Mouse (Mus musculus) lung, postnatal 0 days (tissue): ENCODE results near the gene Lonp2. TPM values are rescaled to one million over a fixed set of nuclear protein-coding genes. Genes with fewer than 3 reads are reported as not detected.
A peak's percentile ranks its signal among the peaks of the same experiment; 100 is the strongest.

Source experiments
- ATAC-seq: fragments of 200-750 bp; cut with Nextera tagmentation; 2 replicates; pipeline ENCODE4 v1.8.0; 2017; ENCODE audit warnings: moderate library complexity
- DNase-seq: peaks from one replicate; pipeline ENCODE4 v3.0.0-alpha.2; 2016; ENCODE audit warnings: low spot score
- H3K27ac ChIP-seq: fragments of 300-500 bp; sonication (generic); 2 replicates; pipeline ENCODE4 v1.5.1; 2014; ENCODE audit warnings: antibody characterized with exemption, mild to moderate bottlenecking, low read length, mixed read lengths
- H3K27me3 ChIP-seq: fragments of 300-500 bp; sonication (generic); replicated peaks from 2 replicates; pipeline ENCODE4 v1.6.1; 2014; ENCODE audit warnings: low read length, mixed read lengths; ENCODE audit not compliant: insufficient read depth
- H3K36me3 ChIP-seq: fragments of 300-500 bp; sonication (generic); 2 replicates; pipeline ENCODE4 v1.6.1; 2014; ENCODE audit warnings: low read length, mixed read lengths; ENCODE audit not compliant: insufficient read depth
- H3K4me1 ChIP-seq: fragments of 300-500 bp; sonication (generic); 2 replicates; pipeline ENCODE4 v1.6.1; 2014; ENCODE audit warnings: antibody characterized with exemption, low read depth, low read length, mixed read lengths; ENCODE audit not compliant: insufficient read depth
- H3K4me2 ChIP-seq: fragments of 300-500 bp; sonication (generic); replicated peaks from 2 replicates; pipeline ENCODE4 v1.6.1; 2014; ENCODE audit warnings: low read depth, mild to moderate bottlenecking, low read length, moderate library complexity, mixed read lengths
- H3K4me3 ChIP-seq: fragments of 300-500 bp; sonication (generic); 2 replicates; pipeline ENCODE4 v1.5.1; 2014; ENCODE audit warnings: low read depth, low read length
- H3K9ac ChIP-seq: fragments of 300-500 bp; sonication (generic); replicated peaks from 2 replicates; pipeline ENCODE4 v1.6.1; 2014; ENCODE audit warnings: low read depth, mild to moderate bottlenecking
- H3K9me3 ChIP-seq: fragments of 300-500 bp; sonication (generic); 2 replicates; pipeline ENCODE4 v1.6.1; 2016; ENCODE audit warnings: low read length, mixed read lengths
- CTCF ChIP-seq: IDR thresholded peaks from 2 replicates; pipeline ENCODE4 v1.5.1; 2016; ENCODE audit warnings: antibody characterized with exemption, mild to moderate bottlenecking
- EP300 ChIP-seq: IDR thresholded peaks from 2 replicates; pipeline ENCODE4 v1.6.1; 2016; ENCODE audit warnings: antibody characterized with exemption, mild to moderate bottlenecking, control low read depth
- WGBS: fragments of 180-500 bp; shearing (Covaris S2); extraction: QIAGEN DNeasy Blood & Tissue Kit; methylation state at CpG from one replicate; pipeline ENCODE4 v1.1.7; 2014; 5-methylcytosine and 5-hydroxymethylcytosine counted together
- polyA plus RNA-seq: library from polyadenylated mRNA; unstranded; fragments of >200 nt; fragmentation: Nextera tagmentation; extraction: Ambion mirVana; gene quantifications from 2 replicates; pipeline ENCODE4 v1.2.1, GENCODE M21; 2015

The Lonp2 gene
- polyA plus RNA-seq, 1 experiment from 2014 or later, result 37.9 TPM

GRCm38 (mm10) chr8:86631395-86631794 lies 7.6 kb downstream of the Lonp2 start:
- no peaks in the 10 kb centered on the region for H3K4me1 ChIP-seq
- H3K9me3 ChIP-seq, result no peaks in the 10 kb centered on the region
- TF ChIP-seq CTCF (no peak), EP300 (no peak)
- DNase-seq (peak; percentile 27), ATAC-seq (no peak)
- 63% methylated on average over 4 of the region's 4 CpGs for WGBS
- no peak overlapping the region for H3K27ac ChIP-seq
- peaks cover 18% of the 10 kb centered on the region; the same call in 1 of the 2 replicates for H3K36me3 ChIP-seq
- H3K4me3 ChIP-seq, result no peak overlapping the region
- H3K9ac ChIP-seq, result no peak overlapping the region
- H3K27me3 ChIP-seq, result no peaks in the 10 kb centered on the region
- no peak overlapping the region for H3K4me2 ChIP-seq

- H3K9ac ChIP-seq, result no peak overlapping the region
- 92% methylated on average over 4 of the region's 4 CpGs for WGBS
- no peaks in the 10 kb centered on the region for H3K4me1 ChIP-seq
- no peaks in the 10 kb centered on the region for H3K27me3 ChIP-seq
- TF ChIP-seq EP300, result no peak
- TF ChIP-seq CTCF, result no peak
- DNase-seq, result no peak
- H3K4me3 ChIP-seq, result no peak overlapping the region
- no peak for ATAC-seq
- H3K27ac ChIP-seq, result no peak overlapping the region
- H3K9me3 ChIP-seq, result no peaks in the 10 kb centered on the region
- peaks cover 36% of the 10 kb centered on the region; the same call in 1 of the 2 replicates for H3K36me3 ChIP-seq
- no peak overlapping the region for H3K4me2 ChIP-seq
Observed at GRCm38 (mm10) chr8:86637826-86638225, 14.0 kb downstream of the Lonp2 start.

- Histone ChIP-seq H3K9me3 (no peaks in the 10 kb centered on the region), H3K4me1 (no peaks in the 10 kb centered on the region), H3K36me3 (peaks cover 30% of the 10 kb centered on the region; the same call in 1 of the 2 replicates), H3K27me3 (no peaks in the 10 kb centered on the region), H3K4me2 (no peak overlapping the region), H3K4me3 (no peak overlapping the region), H3K27ac (no peak overlapping the region), H3K9ac (no peak overlapping the region)
- ATAC-seq, result no peak
- 81% methylated on average over 4 of the region's 4 CpGs for WGBS
- TF ChIP-seq CTCF (no peak), EP300 (no peak)
- no peak for DNase-seq
Observed at GRCm38 (mm10) chr8:86638981-86639380, 15.1 kb downstream of the Lonp2 start.

GRCm38 (mm10) chr8:86642682-86643081 lies 18.8 kb downstream of the Lonp2 start:
- DNase-seq (no peak), ATAC-seq (no peak)
- H3K27me3 ChIP-seq, result no peaks in the 10 kb centered on the region
- WGBS, result 88% methylated on average over 3 of the region's 3 CpGs
- H3K27ac ChIP-seq, result no peak overlapping the region
- H3K9me3 ChIP-seq, result no peaks in the 10 kb centered on the region
- no peak overlapping the region for H3K4me3 ChIP-seq
- H3K4me2 ChIP-seq, result no peak overlapping the region
- no peak overlapping the region for H3K9ac ChIP-seq
- peak; percentile 48 for TF ChIP-seq CTCF
- TF ChIP-seq EP300, result no peak
- H3K36me3 ChIP-seq, result peaks cover 22% of the 10 kb centered on the region; the same call in 1 of the 2 replicates
- H3K4me1 ChIP-seq, result no peaks in the 10 kb centered on the region

GRCm38 (mm10) chr8:86644661-86645060 lies 20.8 kb downstream of the Lonp2 start:
- Histone ChIP-seq H3K27ac (no peak overlapping the region), H3K4me2 (no peak overlapping the region), H3K9ac (no peak overlapping the region), H3K36me3 (peaks cover 22% of the 10 kb centered on the region; the same call in 1 of the 2 replicates), H3K4me3 (no peak overlapping the region), H3K9me3 (no peaks in the 10 kb centered on the region), H3K4me1 (no peaks in the 10 kb centered on the region), H3K27me3 (no peaks in the 10 kb centered on the region)
- no peak for TF ChIP-seq CTCF
- no peak for TF ChIP-seq EP300
- no peak for DNase-seq
- no peak for ATAC-seq
- WGBS, result 94% methylated on average over 4 of the region's 4 CpGs

GRCm38 (mm10) chr8:86647771-86648170 lies 23.9 kb downstream of the Lonp2 start:
- no peak overlapping the region for H3K4me2 ChIP-seq
- H3K27me3 ChIP-seq, result no peaks in the 10 kb centered on the region
- WGBS, result 82% methylated on average over 3 of the region's 3 CpGs
- no peak for ATAC-seq
- no peaks in the 10 kb centered on the region for H3K4me1 ChIP-seq
- no peak overlapping the region for H3K27ac ChIP-seq
- no peak for TF ChIP-seq EP300
- no peak for TF ChIP-seq CTCF
- H3K9ac ChIP-seq, result no peak overlapping the region
- no peak overlapping the region for H3K4me3 ChIP-seq
- peaks cover 10% of the 10 kb centered on the region; the same call in 1 of the 2 replicates for H3K36me3 ChIP-seq
- H3K9me3 ChIP-seq, result no peaks in the 10 kb centered on the region
- no peak for DNase-seq

GRCm38 (mm10) chr8:86651416-86651815 lies 27.6 kb downstream of the Lonp2 start:
- H3K4me1 ChIP-seq, result no peaks in the 10 kb centered on the region
- no peaks in the 10 kb centered on the region for H3K27me3 ChIP-seq
- H3K27ac ChIP-seq, result no peak overlapping the region
- no peak overlapping the region for H3K4me2 ChIP-seq
- no peaks in the 10 kb centered on the region for H3K9me3 ChIP-seq
- 73% methylated on average over 5 of the region's 5 CpGs for WGBS
- H3K4me3 ChIP-seq, result no peak overlapping the region
- H3K36me3 ChIP-seq, result peaks cover 15% of the 10 kb centered on the region; the same call in 1 of the 2 replicates
- DNase-seq, result no peak
- TF ChIP-seq EP300 (no peak), CTCF (no peak)
- ATAC-seq, result no peak
- no peak overlapping the region for H3K9ac ChIP-seq
